Mouse (Mus musculus): Measurements from ENCODE around the gene Trir.

The Trir gene

GRCm38 (mm10) chr8:85036381-85036717 lies 9.7 kb downstream of the Trir start:
- no peak for DNase-seq (ENCODE audit: low read depth, low spot score)

GRCm38 (mm10) chr8:85036718-85037365 lies 10.2 kb downstream of the Trir start, which contains the start of gene Tnpo2:
TSS of gene Tnpo2 (plus strand) at chr8:85036915.
- peak; percentile 100 for DNase-seq (ENCODE audit: low read depth, low spot score)

DNA sequence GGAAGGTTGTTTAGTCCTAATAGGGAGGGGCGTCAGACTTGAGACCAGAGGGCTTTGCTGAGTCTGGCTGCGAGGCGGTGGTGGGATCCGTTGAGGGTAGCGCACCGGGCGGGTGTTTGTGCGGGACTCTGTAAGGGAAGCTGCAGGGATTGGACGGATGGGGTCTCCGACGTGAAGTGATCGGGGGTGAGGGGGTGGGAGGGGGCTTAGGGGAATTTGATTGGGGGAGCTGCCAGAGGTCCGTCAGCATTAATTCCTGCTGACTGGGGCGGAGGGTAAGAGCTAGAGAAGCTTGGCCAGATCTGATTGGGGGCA lies 10.7 kb downstream of the Trir start:
- DNase-seq (ENCODE audit: low read depth, low spot score): peak; percentile 87

- peak; percentile 44 for DNase-seq (ENCODE audit: low read depth, low spot score)
Measured at GRCm38 (mm10) chr8:85037681-85038531, 11.3 kb downstream of the Trir start.

DNA sequence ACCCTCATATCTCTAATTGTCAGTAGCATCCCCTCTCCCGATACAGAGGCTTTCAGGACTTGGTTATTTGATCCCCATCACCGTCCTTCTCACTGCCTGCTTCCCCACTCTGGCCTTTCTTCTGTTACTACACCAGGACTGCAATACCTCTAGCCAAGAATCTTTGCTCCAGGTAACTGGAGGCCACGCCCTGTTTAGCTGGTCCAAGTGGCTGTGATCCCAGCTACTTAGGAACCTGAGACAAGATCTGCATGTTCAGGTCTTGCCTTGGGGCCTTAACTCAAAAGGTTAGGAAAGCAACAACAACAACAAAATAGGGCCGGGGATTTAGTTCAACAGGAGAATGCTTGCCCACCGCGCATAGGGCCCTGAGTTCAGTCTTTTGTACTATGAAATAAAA lies 17.0 kb downstream of the Trir start:
- no peak for DNase-seq (ENCODE audit: low read depth, low spot score)

GRCm38 (mm10) chr8:85057367-85057766 lies 30.7 kb downstream of the Trir start:
- peak; percentile 42 for DNase-seq (ENCODE audit: low read depth, low spot score)

DNA sequence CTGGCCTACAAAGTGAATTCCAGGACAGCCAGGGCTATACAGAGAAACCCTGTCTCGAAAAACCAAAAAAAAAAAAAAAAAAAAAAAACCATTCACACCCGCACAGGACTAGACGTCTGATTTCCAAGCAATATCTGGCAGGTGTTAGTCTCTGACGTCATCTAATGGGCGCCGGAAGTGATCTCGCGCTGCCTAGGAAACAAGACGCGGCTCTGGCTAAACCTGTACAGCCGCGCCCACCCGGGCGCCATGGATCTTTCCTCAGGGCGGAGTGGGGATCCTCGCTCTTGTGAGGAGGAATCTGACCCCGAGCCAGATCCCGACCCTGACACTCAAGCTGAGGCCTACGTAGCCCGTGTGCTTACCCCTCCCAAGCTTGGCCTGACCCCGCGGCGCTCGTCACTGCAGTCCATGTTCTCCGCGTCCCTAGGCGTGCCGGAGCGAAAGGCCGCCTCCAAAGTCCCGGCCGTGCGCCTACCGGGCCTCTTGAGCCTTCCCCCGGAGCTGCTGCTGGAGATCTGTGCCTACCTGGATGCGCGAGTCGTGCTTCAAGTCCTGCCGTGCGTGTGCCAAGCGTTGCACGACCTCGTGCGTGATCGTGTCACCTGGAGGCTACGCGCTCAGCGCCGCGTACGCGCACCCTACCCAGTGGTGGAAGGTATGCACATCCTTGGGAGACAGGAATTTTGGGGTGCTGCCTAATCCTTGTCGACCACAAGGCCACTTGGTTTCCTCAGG lies 33.4 kb downstream of the Trir start, which contains the start of gene Fbxw9:
Gene Fbxw9, plus strand, starts transcription at position 177 of the 738 bp plus-strand sequence.
- peak; percentile 95 for DNase-seq (ENCODE audit: low read depth, low spot score)

- no peak for DNase-seq (ENCODE audit: low read depth, low spot score)
Measured at GRCm38 (mm10) chr8:85062603-85063002, 36.0 kb downstream of the Trir start.

- DNase-seq (ENCODE audit: low read depth, low spot score): no peak
Measured at GRCm38 (mm10) chr8:85065213-85065612, 38.6 kb downstream of the Trir start.

- DNase-seq (ENCODE audit: low read depth, low spot score): no peak
Measured at GRCm38 (mm10) chr8:85067155-85067554, 40.5 kb downstream of the Trir start.

DNA sequence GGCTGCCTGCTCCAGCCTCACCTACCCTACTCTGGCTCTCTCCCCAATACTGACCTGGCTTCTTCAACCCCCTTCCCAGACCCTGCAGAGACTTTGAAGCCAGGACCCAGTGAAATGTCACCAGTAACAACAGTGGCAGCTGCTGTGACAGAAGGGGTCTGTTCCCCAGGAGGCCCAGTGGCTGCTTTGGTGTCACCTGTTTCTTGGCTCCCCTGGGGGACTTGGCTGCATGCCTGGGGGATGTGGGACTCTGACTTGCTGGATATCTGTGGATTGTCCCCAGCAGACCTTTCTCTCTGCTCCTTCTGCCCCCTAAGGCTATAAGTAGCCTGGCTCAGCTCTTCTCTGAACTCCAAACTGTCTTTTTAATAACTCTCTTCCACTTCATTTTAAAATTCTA lies 41.4 kb downstream of the Trir start, which contains the start of gene Gm5741:
Gene Gm5741, minus strand, starts transcription at position 1 of the 400 bp plus-strand sequence.
- DNase-seq (ENCODE audit: low read depth, low spot score): no peak

- DNase-seq (ENCODE audit: low read depth, low spot score): peak; percentile 51
Measured at GRCm38 (mm10) chr8:85071041-85071440, 44.4 kb downstream of the Trir start.

DNA sequence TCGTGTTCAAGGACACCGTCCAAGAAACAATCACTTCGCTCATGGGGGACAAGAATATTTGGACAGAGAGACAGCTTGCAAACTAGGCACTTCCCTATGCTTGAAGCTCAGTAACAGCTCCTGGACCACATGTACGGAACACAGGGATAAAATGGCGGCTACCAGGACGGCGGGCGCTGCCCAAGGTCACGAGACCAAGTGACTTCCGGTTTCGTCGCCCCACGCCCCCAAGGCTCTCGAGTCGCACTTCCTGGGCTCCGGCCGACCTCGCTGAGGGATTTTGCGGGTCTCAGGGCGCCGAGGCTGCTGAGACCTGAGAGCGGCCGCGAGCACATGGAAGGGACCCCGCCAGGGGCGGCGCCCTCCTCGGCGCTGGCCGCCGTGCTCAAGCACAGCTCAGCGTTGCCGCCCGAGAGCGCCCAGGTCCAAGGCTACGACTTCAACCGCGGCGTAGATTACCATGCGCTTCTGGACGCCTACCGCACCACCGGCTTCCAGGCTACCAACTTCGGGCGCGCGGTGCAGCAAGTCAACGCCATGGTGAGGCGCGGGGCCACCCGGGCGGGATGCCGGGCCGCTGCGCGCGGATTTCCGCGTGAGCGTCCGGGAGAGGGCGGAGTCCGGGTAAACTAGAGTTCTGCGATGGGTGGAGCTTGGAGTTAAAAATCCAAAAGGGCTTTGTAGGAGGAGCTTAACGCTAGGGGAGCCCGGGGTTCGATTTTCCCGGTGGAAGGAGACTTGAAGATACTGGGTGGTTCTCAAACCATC lies 45.1 kb downstream of the Trir start, which contains the start of gene Dhps:
Gene Dhps, plus strand, starts transcription at position 244 of the 768 bp plus-strand sequence.
- DNase-seq (ENCODE audit: low read depth, low spot score): peak; percentile 97

DNA sequence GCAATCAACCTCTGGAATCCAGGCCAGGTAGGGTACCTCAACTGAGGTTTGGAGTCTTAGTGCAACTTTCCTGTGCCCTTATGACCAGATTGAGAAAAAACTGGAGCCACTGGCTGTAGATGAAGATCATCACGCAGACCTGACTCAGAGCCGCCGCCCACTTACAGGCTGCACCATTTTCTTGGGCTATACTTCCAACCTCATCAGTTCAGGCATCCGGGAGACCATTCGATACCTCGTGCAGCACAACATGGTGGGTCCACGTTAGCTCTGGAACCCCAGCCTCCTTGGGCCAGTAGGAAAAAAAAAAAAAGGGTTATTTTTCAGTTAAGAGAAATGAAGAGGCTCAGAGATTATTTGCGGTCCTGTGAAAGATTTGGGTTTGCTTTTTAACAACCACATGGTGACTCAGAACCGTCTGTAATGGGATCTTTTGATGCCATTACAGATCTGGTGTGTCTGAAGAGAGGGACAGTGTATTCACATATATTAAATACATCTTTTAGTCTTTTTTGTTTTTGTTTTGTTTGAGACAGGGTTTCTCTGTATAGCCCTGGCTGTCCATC lies 45.8 kb downstream of the Trir start:
- DNase-seq (ENCODE audit: low read depth, low spot score): no peak

GRCm38 (mm10) chr8:85073041-85073612 lies 46.5 kb downstream of the Trir start:
- DNase-seq (ENCODE audit: low read depth, low spot score): peak; percentile 27

DNA sequence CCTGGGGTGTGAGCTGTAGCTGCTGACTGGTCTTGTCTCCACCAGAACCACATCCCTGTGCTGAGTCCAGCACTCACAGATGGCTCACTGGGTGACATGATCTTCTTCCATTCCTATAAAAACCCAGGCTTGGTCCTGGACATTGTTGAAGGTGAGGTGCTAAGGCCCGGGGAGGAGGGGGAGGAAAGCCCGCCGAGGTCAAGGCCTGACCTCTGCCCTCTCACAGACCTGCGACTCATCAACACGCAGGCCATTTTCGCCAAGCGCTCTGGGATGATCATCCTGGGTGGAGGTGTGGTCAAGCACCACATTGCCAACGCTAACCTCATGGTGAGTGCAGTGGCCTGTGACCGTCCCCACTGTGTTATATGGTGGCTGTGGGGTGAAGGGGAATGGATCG lies 47.5 kb downstream of the Trir start:
- peak; percentile 14 for DNase-seq (ENCODE audit: low read depth, low spot score)

DNA sequence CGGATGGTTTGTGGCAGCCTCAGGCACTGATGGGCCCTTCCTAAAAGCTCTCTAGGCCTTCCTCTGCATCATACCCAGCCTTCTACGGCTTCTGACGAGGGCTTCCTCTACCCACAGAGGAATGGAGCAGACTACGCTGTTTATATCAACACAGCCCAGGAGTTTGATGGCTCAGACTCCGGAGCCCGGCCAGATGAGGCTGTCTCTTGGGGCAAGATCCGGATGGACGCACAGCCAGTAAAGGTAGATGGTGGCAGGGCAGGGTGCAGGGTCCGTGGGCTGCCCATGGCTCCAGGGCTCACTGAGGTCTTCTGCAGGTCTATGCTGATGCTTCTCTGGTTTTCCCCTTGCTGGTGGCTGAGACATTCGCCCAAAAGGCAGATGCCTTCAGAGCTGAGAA lies 48.0 kb downstream of the Trir start:
- DNase-seq (ENCODE audit: low read depth, low spot score): no peak

DNA sequence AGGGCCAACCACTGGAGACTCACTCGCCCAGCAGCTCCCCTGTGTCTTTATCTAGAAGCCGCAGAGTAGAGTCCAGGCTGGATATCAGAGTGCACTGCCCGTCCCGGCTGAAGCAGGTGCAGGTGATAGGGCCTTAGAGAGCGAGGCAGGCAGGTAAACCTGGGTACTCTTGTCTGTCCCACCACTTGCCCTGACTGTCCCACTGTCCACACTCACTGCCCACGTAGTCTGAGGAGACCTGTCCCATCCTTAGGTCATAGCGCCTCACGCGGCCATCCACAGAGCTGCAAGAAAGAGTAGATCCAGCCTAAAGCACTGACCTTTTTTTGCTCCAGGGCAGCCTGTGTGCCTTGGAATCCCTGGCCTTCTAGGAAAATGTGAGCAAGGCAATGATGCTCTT lies 49.4 kb downstream of the Trir start:
- DNase-seq (ENCODE audit: low read depth, low spot score): peak; percentile 74

DNA sequence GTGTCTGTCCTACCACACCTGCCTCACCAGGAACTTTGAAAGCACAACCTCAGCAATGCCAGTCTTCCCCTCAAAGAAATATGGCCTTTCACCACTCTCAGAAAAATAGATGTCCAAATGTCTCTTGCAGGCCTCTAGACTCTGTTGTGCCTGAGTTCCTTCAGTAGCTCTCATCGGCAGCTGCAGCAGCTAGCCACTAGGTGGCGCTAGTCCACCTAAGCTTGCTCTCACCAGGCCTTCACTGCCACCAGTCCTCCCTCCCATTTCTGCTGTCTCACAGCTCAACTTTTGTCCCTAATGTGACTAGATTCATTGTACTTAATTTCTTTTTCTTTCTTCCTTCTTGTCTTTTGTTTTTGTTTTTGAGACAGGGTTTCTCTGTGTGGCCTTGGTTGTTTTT lies 50.4 kb downstream of the Trir start:
- DNase-seq (ENCODE audit: low read depth, low spot score): peak; percentile 89

Data from ES-CJ7 (cell line).